Mouse (Mus musculus): Measurements from ENCODE around the gene Fam169a.

DNA sequence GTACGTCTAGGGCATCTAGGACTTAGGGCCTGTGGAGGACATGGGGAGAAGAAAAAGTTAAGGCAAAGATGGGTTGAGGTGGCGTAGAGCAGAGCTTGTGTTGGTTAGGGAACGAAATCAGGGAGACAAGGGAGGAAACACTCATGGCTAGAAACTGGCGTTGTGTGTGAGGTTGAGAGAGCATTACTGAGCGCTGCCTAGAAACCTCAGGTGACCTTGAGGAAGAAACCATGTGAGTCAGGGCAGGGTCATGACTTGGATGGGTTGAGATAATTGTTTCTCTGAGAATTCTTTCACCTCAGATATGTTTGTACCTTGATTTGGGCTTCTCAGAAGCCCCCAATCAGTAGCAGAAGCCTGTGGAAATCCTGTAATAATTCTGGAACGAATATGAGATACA, 20.3 kb downstream of the Fam169a start:
- TF ChIP-seq BHLHE40 (IDR thresholded peaks at IDR 0.05; ENCODE audit: low read depth, low read length) (no peak), CTCF (conservative IDR thresholded peaks at IDR 0.05 in 1 of 2, IDR thresholded peaks at IDR 0.05 in 1 of 2; ENCODE audit: low read depth in 2 of 2, low read length in 2 of 2) (no peak), ZKSCAN1 (IDR thresholded peaks at IDR 0.05; ENCODE audit: borderline replicate concordance, low read depth, low read length) (no peak), HCFC1 (IDR thresholded peaks at IDR 0.05; ENCODE audit: low read depth, low read length) (no peak), ZC3H11A (IDR thresholded peaks at IDR 0.05; ENCODE audit: low read depth, low read length) (no peak), MXI1 (IDR thresholded peaks at IDR 0.05; ENCODE audit: low read depth, low read length) (no peak), MAX (IDR thresholded peaks at IDR 0.05; ENCODE audit: low read length) (no peak), EP300 (IDR thresholded peaks at IDR 0.05; ENCODE audit: low read length) (no peak), POLR2A (IDR thresholded peaks at IDR 0.05; ENCODE audit: low read depth, low read length) (no peak), CHD1 (IDR thresholded peaks at IDR 0.05; ENCODE audit: low read depth, low read length) (no peak), NRF1 (IDR thresholded peaks at IDR 0.05; ENCODE audit: low read depth, low read length) (no peak), E2F4 (IDR thresholded peaks at IDR 0.05; ENCODE audit: insufficient replicate concordance, low read depth, low read length) (no peak)

Data from CH12.LX (cell line).